Mouse (Mus musculus): ENCODE data around the gene Anapc7.
"Not testable (repeated sequence)": the region's sequence is repeated elsewhere in the genome, so short reads cannot be mapped to it uniquely, and the experiment has no call there.

The Anapc7 gene

DNA sequence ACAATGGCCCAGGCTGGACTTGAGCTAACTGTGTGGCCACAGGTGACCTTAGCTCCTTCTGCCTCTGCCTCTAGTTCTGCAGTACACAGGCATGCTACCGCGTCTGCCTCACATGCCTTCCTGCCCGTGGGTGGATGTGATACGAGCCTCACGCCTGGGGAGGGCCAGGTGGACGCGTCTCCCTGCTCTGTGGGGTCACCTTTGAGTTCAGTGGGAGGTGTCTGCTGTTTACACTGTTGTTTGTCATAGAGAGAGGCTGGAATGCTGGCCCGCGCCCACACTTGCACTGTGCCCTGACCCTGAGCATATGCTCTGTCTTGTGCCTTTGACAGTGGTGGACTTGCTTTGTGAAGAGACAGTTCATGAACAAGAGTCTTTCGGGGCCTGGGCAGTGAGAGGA lies 16.0 kb upstream of the Anapc7 start:
- no peak for DNase-seq (ENCODE audit: extremely low spot score)

GRCm38 (mm10) chr5:122409692-122410645 lies 11.5 kb upstream of the Anapc7 start:
- DNase-seq (ENCODE audit: extremely low spot score): no peak

DNA sequence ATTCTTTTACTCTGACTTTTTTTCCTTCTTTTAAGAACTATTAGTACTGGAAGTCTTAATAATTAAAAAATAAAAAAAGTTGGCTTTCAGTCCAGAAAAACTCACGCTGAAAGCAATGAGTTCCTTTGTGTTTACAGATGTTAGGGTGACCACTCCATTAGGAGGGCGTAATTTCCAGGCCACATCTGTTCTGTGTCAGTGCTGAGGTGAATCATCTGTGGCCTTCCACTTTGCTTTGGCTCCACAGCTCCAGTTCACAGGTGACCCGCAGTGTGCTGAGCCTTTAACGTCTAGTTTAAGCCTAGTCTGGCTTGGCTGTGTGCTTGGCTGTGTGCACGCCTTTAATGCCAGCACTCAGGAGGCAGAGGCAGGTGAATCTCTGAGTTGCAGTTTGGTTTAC lies 9.6 kb upstream of the Anapc7 start:
- no peak for DNase-seq (ENCODE audit: extremely low spot score)

DNA sequence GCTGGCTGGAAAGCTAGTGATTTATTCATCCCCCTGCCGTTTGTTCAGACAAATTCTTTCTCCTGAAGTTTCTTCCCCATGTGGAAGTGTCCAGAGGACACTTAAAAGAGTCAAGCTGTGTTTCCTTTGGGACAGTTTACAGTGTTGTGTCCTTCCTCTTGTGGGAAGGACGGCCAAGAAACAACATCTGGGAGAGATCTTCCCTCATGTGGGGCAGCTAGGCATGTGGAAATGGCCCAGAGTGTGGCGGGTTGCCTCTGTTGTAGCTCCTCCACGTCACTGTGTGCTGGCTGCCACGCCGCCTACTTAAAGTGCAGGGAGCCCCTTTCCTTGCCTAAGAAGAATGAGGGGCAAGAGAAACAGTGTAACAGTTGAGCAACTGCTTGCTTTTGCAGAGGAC lies 8.7 kb upstream of the Anapc7 start:
- no peak for DNase-seq (ENCODE audit: extremely low spot score)

DNA sequence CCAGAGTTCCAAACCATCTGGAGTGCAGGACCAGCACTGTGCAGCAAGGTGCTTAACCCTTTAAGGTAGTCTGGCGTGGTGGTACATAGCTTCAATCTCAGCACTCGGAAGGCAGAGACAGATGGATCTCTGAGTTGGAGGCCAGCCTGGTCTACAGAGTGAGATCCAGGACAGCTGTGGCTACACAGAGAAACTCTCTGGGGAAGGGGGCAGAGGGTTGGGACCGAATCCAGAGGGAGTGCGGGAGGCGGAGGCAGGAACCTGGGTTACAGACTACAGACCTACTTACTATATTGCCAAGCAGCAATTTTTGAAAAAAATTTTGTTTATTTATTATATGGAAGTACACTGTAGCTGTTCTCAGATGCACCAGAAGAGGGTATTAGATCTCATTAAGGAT lies 7.1 kb upstream of the Anapc7 start:
- DNase-seq (ENCODE audit: extremely low spot score): no peak

GRCm38 (mm10) chr5:122415465-122415864 lies 6.0 kb upstream of the Anapc7 start:
- no peak for DNase-seq (ENCODE audit: extremely low spot score)

GRCm38 (mm10) chr5:122420676-122421075 lies 817 bp upstream of the Anapc7 start:
- DNase-seq (ENCODE audit: extremely low spot score): not testable (repeated sequence)

DNA sequence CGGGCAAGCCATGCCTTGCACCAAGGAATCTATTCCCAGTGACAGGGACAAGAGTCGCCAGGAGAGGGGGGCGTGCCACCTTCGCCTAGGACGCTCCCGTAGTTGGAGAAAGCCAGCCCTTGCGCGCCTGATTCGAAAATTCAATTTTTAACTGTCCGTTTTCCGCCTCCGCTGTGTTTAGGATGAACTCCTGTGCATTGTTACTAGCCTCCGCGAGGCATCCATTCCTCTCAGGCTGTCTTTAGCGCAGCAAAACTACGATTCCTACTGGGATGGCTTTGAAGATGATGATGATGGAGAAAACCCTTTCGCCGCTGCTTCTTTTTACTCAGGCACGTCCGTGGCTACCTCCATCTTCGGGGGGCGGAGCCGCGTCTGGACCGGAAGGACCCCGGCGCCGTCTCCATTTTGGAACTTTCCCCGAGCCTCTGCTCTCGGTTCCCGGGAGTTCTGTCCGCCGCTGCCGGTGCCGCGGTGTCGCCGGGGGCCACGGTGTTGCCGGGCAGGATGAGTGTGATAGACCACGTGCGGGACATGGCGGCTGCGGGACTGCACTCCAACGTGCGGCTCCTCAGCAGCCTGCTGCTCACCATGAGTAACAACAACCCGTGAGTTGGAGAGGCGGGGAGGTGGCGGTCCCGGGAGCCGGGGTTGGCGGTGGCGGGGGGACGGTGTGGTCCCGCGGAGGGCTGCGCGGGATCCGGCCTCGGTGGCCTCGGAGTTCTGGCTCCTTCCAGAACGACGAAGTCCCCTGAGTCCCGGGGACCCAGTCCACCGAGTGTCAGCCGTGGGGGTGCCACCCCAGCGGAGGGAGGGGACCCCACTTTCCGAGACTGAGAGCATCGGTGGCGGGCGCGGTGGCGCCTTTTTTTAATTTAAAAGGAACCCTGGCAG lies 825 bp downstream of the Anapc7 start:
- DNase-seq (ENCODE audit: extremely low spot score): peak; percentile 94

GRCm38 (mm10) chr5:122423083-122423482 lies 1.6 kb downstream of the Anapc7 start:
- no peak for DNase-seq (ENCODE audit: extremely low spot score)

- DNase-seq (ENCODE audit: extremely low spot score): no peak
Measured at GRCm38 (mm10) chr5:122425550-122425949, 4.1 kb downstream of the Anapc7 start.

DNA sequence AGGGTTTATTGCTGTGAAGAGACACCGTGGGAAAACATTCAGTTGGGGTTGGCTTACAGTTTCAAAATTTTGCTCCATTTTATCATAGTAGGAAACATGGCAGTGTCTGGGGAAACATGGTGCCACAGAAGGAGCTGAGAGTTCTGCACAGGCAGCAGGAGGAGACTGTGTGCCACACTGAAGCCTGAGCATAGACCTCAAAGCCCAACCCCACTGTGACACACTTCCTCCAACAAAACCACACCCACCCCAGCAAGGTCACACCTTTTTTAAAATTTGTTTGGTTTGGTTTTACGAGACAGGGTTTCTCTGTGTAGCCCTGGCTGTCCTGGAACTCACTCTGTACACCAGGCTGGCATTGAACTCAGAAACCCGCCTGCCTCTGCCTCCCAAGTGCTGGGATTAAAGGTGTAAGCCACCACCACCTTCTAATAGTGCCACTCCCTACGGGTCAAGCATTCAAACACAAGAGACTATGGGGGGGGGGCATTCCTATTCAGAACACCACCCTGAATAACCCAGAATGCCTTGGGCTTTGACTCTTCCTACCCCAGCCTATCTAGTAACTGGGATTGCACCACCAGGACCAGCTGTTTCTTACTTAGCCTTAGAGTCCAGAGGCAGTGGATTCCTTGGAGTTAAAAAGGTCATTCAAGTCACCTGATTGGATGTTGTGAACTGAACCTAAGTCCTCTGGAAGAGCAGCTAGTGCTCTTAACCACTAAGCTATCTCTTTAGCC lies 8.7 kb downstream of the Anapc7 start:
- DNase-seq (ENCODE audit: extremely low spot score): no peak

- no peak for DNase-seq (ENCODE audit: extremely low spot score)
Measured at GRCm38 (mm10) chr5:122431221-122431620, 9.7 kb downstream of the Anapc7 start.

DNA sequence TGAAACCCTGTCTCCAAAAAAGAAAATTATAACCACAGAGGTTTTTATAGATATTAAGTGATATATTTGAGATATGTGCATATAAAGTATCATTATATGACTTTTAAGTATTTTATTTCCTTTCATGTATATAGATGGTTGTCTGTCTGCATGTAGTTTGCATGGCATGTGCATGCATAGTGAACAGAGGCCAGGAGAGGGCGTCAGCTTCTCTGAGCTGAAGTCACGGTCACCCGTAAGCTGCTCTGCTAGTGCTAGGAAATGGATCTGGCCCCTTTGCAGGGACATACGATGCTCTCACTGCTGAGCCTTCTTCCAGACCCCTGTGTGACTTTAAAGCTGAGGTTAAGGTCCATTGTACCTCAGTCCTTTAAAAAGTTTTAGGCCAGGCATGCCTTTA lies 13.0 kb downstream of the Anapc7 start:
- DNase-seq (ENCODE audit: extremely low spot score): no peak

- no peak for DNase-seq (ENCODE audit: extremely low spot score)
Measured at GRCm38 (mm10) chr5:122439400-122440094, 18.1 kb downstream of the Anapc7 start.

DNA sequence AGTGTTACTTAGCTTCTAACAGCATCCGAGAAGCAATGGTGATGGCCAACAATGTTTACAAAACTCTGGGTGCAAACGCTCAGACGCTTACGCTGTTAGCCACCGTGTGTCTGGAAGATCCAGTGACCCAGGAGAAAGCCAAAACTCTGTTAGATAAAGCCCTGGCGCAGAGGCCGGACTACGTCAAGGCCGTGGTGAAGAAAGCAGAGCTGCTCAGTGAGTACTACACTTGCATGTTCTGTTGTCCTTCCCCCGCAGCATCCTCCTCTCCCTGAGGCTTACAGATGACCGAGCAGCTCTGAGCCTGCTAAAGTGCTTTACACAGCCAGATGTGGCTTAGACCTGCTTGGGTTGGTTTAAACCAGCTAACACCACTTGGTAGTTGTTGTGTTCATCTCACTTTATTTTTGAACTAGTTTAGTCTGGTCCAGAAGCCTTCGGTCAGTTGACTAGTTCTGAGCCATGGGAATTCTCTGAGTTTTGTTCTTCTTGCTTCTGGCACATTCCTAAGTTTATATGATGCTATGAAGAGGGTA lies 18.7 kb downstream of the Anapc7 start:
- DNase-seq (ENCODE audit: extremely low spot score): no peak

DNA sequence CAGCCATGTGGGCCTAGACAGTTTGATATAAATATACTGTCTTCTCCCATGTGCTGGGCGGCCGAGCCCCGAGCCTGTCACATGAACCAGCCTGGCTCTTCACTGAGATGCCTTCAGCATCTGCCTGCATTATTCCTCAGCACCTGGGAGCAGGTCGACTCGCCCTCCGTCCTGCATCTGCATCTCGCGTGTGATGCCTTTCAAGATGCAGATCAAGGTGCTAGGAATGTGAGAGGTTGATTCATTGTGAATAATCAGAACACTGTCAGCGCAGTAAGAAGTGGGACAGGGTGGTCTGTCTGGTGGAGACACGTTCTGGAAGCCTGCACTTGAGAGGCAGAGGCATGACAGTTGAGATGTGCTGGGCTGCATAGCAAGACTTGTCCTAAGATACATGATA lies 23.0 kb downstream of the Anapc7 start:
- DNase-seq (ENCODE audit: extremely low spot score): no peak

DNA sequence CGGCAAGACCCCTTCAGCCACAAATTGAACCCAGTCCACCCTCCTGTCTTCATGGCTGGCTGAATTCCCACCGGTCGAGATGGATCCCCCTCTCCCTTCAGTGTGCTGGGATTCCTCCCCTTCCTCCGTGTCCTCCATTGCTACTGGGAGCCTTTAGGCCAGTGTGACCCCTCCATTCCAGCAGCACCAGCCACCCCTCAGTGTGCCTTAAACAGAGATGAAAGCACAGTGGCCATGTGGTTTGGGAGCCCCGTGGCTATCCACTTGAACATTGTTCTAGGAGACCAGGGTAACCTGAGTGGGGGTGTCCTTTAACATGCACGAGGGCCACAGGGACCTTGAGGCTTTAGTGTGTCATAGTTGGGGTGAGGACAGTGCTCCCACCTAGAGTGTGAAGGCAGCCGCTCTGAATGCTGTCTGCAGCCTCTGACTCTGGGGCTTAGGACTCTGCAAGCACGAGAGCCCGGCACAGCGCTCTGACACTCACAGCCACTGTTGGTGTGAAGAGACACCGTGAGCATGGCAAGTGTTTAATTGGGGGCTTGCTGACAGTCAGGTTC lies 23.6 kb downstream of the Anapc7 start:
- no peak for DNase-seq (ENCODE audit: extremely low spot score)

DNA sequence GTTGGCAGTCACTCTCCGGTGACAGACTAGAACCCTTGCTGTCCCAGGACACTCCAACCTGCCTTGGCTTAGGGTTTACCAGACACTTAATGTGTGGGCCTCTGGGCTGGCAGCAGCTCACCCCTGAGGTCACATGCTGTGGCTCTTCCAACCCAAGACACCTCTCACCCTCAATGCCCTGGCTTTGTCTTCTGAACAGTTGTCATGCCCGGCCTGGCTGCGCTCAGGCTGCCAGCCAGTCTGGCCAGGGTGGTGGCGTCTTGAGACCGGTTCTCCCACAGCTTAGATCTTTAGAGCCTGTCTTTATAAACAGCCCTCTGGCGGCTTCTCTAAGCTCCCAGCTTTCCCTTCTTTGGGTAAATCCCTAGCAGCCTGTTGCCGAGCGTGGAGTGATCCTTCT lies 26.4 kb downstream of the Anapc7 start:
- no peak for DNase-seq (ENCODE audit: extremely low spot score)

GRCm38 (mm10) chr5:122448869-122449268 lies 27.4 kb downstream of the Anapc7 start:
- no peak for DNase-seq (ENCODE audit: extremely low spot score)

DNA sequence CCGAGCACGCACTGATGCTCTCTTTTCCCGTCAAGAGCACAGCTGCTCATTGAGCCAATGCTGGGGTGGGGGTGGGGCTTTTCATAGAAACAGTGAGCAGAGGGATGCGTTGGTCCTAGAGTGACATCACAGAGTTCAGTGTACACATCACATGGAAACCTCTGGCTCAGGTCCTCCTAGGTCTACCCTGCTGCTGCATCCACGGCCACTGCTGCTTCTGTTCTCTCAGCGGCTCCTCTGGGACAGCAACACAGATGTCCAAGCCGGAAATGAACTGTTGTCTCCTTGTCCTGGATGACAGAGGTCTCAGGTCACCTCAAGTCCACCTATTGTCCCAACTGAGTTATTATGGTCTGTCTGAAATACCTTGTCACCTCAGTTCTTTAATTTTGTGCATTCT lies 28.5 kb downstream of the Anapc7 start:
- DNase-seq (ENCODE audit: extremely low spot score): no peak

DNA sequence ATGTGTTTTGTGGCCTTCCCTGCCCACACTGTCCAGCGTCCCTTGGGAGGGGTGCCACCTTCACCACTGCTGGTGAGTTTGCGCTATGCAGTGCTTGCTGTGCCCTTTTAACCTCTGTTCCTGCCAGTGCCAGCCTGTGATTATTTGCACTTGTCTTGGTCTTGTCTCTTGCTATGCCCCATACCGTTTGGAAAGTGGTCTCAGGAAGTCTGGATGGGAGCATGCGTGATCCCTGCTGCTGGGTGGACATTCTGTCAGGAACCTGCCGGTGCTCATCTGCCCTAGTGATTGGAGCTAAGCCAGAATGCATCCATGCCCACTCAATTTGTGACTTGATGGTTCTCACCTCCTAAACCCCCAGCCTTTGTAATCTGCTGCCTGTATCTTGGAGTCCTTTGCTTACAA lies 29.4 kb downstream of the Anapc7 start:
- no peak for DNase-seq (ENCODE audit: extremely low spot score)
